Mouse (Mus musculus) R1 (cell line): ENCODE measurements at regions not wholly inside any gene's neighbourhood (a gene's known extent, or its start where the extent isn't known, plus 50 kb on each side); places are given as distances from the start of the nearest gene placed in this dataset.

Experiments used
- DNase-seq: peaks from one replicate; pipeline ENCODE4 v3.0.0-alpha.2; 2018; ENCODE audit warnings: low read depth, low spot score

GRCm38 (mm10) chr5:33548800-33549199 lies 80.6 kb downstream of the Fam53a start:
- no peak for DNase-seq

- DNase-seq = peak; percentile 75
Measured at GRCm38 (mm10) chr5:33543372-33543771, 86.1 kb downstream of the Fam53a start.

GRCm38 (mm10) chr5:33542643-33543042 lies 86.8 kb downstream of the Fam53a start:
- no peak for DNase-seq

- no peak for DNase-seq
Measured at GRCm38 (mm10) chr5:33542000-33542554, 87.4 kb downstream of the Fam53a start.

- no peak for DNase-seq
Measured at GRCm38 (mm10) chr5:33540259-33540658, 89.2 kb downstream of the Fam53a start.

- DNase-seq = peak; percentile 50
Measured at GRCm38 (mm10) chr5:33537429-33537828, 92.0 kb downstream of the Fam53a start.

- DNase-seq = peak; percentile 53
Measured at GRCm38 (mm10) chr5:33537017-33537416, 92.4 kb downstream of the Fam53a start.

- peak; percentile 70 for DNase-seq
Measured at GRCm38 (mm10) chr5:33536261-33536660, 93.2 kb downstream of the Fam53a start.

GRCm38 (mm10) chr5:33535145-33536010 lies 94.1 kb downstream of the Fam53a start:
- peak; percentile 100 for DNase-seq

GRCm38 (mm10) chr5:33534345-33534744 lies 95.1 kb downstream of the Fam53a start:
- peak; percentile 69 for DNase-seq

GRCm38 (mm10) chr5:33533185-33533584 lies 96.2 kb downstream of the Fam53a start:
- no peak for DNase-seq

GRCm38 (mm10) chr5:33531263-33531662 lies 97.5 kb upstream of the Nkx1-1 start:
- peak; percentile 54 for DNase-seq

- peak; percentile 46 for DNase-seq
Measured at GRCm38 (mm10) chr5:33529771-33530170, 96.0 kb upstream of the Nkx1-1 start.

GRCm38 (mm10) chr5:33528971-33529670 lies 95.3 kb upstream of the Nkx1-1 start:
- no peak for DNase-seq

- DNase-seq = no peak
Measured at GRCm38 (mm10) chr5:33527750-33528149, 94.0 kb upstream of the Nkx1-1 start.

GRCm38 (mm10) chr5:33527316-33527715 lies 93.5 kb upstream of the Nkx1-1 start:
- peak; percentile 80 for DNase-seq

- DNase-seq = no peak
Measured at GRCm38 (mm10) chr5:33521951-33522742, 88.4 kb upstream of the Nkx1-1 start.

- DNase-seq = no peak
Measured at GRCm38 (mm10) chr5:33520856-33521255, 87.1 kb upstream of the Nkx1-1 start.

GRCm38 (mm10) chr5:33519394-33519793 lies 85.6 kb upstream of the Nkx1-1 start:
- DNase-seq = peak; percentile 56

- peak; percentile 75 for DNase-seq
Measured at GRCm38 (mm10) chr5:33518860-33519259, 85.1 kb upstream of the Nkx1-1 start.

- peak; percentile 62 for DNase-seq
Measured at GRCm38 (mm10) chr5:33517625-33518024, 83.8 kb upstream of the Nkx1-1 start.

GRCm38 (mm10) chr5:33516211-33516610 lies 82.4 kb upstream of the Nkx1-1 start:
- no peak for DNase-seq
